Mouse (Mus musculus) frontal cortex, postnatal 25 days (tissue): Measurements from ENCODE around the gene Rps2.

Experiments used
- DNase-seq, 2 experiments: peaks; one replicate each; pipeline ENCODE4 v3.0.0; 2022; ENCODE audit warnings: low spot score in 2 of 2

The Rps2 gene

GRCm38 (mm10) chr17:24732233-24732935, 14.5 kb downstream of the Rps2 start:
- DNase-seq = no peak

GRCm38 (mm10) chr17:24733434-24734050, 15.6 kb downstream of the Rps2 start:
- no peak for DNase-seq

GRCm38 (mm10) chr17:24734513-24734912, 16.6 kb downstream of the Rps2 start:
- DNase-seq = no peak

- DNase-seq = no peak
These were observed 17.5 kb downstream of the Rps2 start for GRCm38 (mm10) chr17:24735446-24735845.

- DNase-seq = peak; percentile 79 to 85
These were observed 18.6 kb downstream of the Rps2 start, which contains the start of gene Msrb1 for GRCm38 (mm10) chr17:24736330-24737051. Msrb1 (plus strand) TSS chr17:24736642.

GRCm38 (mm10) chr17:24737135-24737810, 19.4 kb downstream of the Rps2 start:
- DNase-seq = no peak

- no peak for DNase-seq
These were observed 20.3 kb downstream of the Rps2 start for GRCm38 (mm10) chr17:24738238-24738637.

- no peak for DNase-seq
These were observed 22.0 kb downstream of the Rps2 start for GRCm38 (mm10) chr17:24739926-24740325.

GRCm38 (mm10) chr17:24742307-24742706, 24.4 kb downstream of the Rps2 start:
- DNase-seq = no peak

- DNase-seq = no peak
These were observed 26.0 kb downstream of the Rps2 start for GRCm38 (mm10) chr17:24743896-24744295.

- DNase-seq = no peak
These were observed 26.5 kb downstream of the Rps2 start for GRCm38 (mm10) chr17:24744381-24744780.

GRCm38 (mm10) chr17:24745526-24746497, 27.9 kb downstream of the Rps2 start:
- peak; percentile 68 to 81 for DNase-seq

GRCm38 (mm10) chr17:24746986-24747385, 29.1 kb downstream of the Rps2 start:
- no peak for DNase-seq

- DNase-seq = no peak
These were observed 33.6 kb downstream of the Rps2 start for GRCm38 (mm10) chr17:24751528-24751927.

GRCm38 (mm10) chr17:24752415-24753394, 34.8 kb downstream of the Rps2 start, which contains the start of gene Hs3st6:
Hs3st6 (plus strand) TSS chr17:24752988.
- DNase-seq = no peak

- no peak for DNase-seq
These were observed 39.5 kb downstream of the Rps2 start for GRCm38 (mm10) chr17:24757394-24757793.

- no peak for DNase-seq
These were observed 43.2 kb downstream of the Rps2 start for GRCm38 (mm10) chr17:24761121-24761520.

GRCm38 (mm10) chr17:24765016-24765905, 47.3 kb downstream of the Rps2 start:
- DNase-seq = no peak
